Mouse (Mus musculus) kidney, postnatal 0 days (tissue): ENCODE data around the gene Slit3. TPM values are rescaled to one million over a fixed set of nuclear protein-coding genes. Genes with fewer than 3 reads are reported as not detected.

Experiments
- ATAC-seq: fragments of 200-750 bp; cut with Nextera tagmentation; replicated peaks from 2 replicates; pipeline ENCODE4 v1.8.0; 2017; ENCODE audit warnings: low read depth, moderate number of reproducible peaks, moderate TSS enrichment, moderate library complexity; ENCODE audit not compliant: low FRiP score
- DNase-seq: peaks from one replicate; pipeline ENCODE4 v3.0.0-alpha.2; 2016; ENCODE audit warnings: low spot score
- H3K27ac ChIP-seq: fragments of 300-500 bp; sonication (generic); 2 replicates; pipeline ENCODE4 v1.5.1; 2014; ENCODE audit warnings: mild to moderate bottlenecking
- H3K27me3 ChIP-seq: fragments of 300-500 bp; sonication (generic); 2 replicates; pipeline ENCODE4 v1.6.1; 2014; ENCODE audit warnings: low read length, mixed read lengths; ENCODE audit not compliant: insufficient read depth
- H3K36me3 ChIP-seq: fragments of 300-500 bp; sonication (generic); 2 replicates; pipeline ENCODE4 v1.6.1; 2014; ENCODE audit warnings: low read length, mixed read lengths; ENCODE audit not compliant: insufficient read depth
- H3K4me1 ChIP-seq: fragments of 300-500 bp; sonication (generic); replicated peaks from 2 replicates; pipeline ENCODE4 v1.6.1; 2014; ENCODE audit warnings: antibody characterized with exemption, low read length, mixed read lengths; ENCODE audit not compliant: insufficient read depth
- H3K4me2 ChIP-seq: fragments of 300-500 bp; sonication (generic); 2 replicates; pipeline ENCODE4 v1.6.1; 2014; ENCODE audit warnings: mild to moderate bottlenecking, low read length, moderate library complexity, mixed read lengths
- H3K4me3 ChIP-seq: fragments of 300-500 bp; sonication (generic); replicated peaks from 2 replicates; pipeline ENCODE4 v1.5.1; 2014; ENCODE audit warnings: low read depth, low read length
- H3K9ac ChIP-seq: fragments of 300-500 bp; sonication (generic); 2 replicates; pipeline ENCODE4 v1.6.1; 2014; ENCODE audit warnings: low read depth, low read length
- H3K9me3 ChIP-seq: fragments of 300-500 bp; sonication (generic); replicated peaks from 2 replicates; pipeline ENCODE4 v1.6.1; 2016; ENCODE audit warnings: low read length, inconsistent platforms, mixed read lengths
- CTCF ChIP-seq: IDR thresholded peaks from 2 replicates; pipeline ENCODE4 v1.5.1; 2016; ENCODE audit warnings: antibody characterized with exemption, low read depth, mild to moderate bottlenecking, moderate library complexity
- WGBS: fragments of 180-500 bp; shearing (Covaris S2); extraction: QIAGEN DNeasy Blood & Tissue Kit; methylation state at CpG from one replicate; pipeline ENCODE4 v1.1.7; 2014; 5-methylcytosine and 5-hydroxymethylcytosine counted together
- polyA plus RNA-seq: library from polyadenylated mRNA; unstranded; fragments of >200 nt; fragmentation: Nextera tagmentation; extraction: Ambion mirVana; gene quantifications from 2 replicates; pipeline ENCODE4 v1.2.1, GENCODE M21; 2015

Slit3 gene
- polyA plus RNA-seq, 1 experiment from 2014 or later: 6.6 TPM

DNA sequence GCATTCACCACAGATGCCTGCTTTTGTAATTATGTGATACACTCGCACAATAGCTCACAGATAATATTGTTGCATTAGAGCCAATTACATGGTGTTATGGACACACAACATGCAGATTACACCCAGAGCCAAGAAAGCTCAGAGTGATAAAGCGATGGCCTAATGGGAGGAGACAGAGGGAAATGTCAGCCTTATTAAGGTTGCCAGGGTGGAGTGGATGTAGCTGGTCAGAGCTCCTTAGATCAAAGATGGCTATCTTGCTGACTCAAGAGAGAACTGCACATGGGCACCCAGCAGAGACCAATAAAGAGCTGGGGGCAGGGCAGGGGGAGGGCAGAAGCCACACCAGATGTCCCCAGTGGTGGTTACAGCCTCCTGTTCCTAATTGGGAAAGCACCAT lies 437.3 kb downstream of the Slit3 start:
- Histone ChIP-seq H3K9ac (no peak overlapping the region), H3K36me3 (no peaks in the 10 kb centered on the region), H3K27me3 (no peaks in the 10 kb centered on the region), H3K4me2 (no peak overlapping the region), H3K4me3 (no peak overlapping the region), H3K4me1 (no peaks in the 10 kb centered on the region), H3K9me3 (no peaks in the 10 kb centered on the region), H3K27ac (no peak overlapping the region)
- no peak for TF ChIP-seq CTCF
- WGBS: 97% methylated on average over 2 of the region's 2 CpGs
- ATAC-seq (no peak), DNase-seq (no peak)

DNA sequence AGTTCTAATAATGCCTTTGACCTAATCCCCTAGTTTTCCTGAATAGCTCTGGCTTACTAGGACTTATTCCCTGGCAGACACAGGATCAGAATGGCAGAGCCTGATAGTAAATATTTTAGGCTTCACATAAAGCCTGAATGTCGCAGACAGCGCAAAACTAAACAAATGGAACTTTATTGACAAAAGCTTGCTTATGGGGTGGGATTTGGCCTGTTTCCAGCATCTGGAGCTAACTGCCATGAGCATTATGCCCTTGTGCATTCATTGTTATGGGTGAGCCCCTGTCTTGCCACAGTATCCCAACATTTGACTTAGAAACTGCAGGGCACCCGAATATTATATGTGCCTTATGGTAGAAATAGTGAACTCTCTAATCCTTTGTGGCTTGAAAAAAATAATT lies 438.4 kb downstream of the Slit3 start:
- WGBS: 91% methylated on average over 3 of the region's 3 CpGs
- ATAC-seq (no peak), DNase-seq (no peak)
- no peak for TF ChIP-seq CTCF
- Histone ChIP-seq H3K27me3 (no peaks in the 10 kb centered on the region), H3K4me2 (no peak overlapping the region), H3K27ac (no peak overlapping the region), H3K4me1 (no peaks in the 10 kb centered on the region), H3K9me3 (no peaks in the 10 kb centered on the region), H3K9ac (no peak overlapping the region), H3K4me3 (no peak overlapping the region), H3K36me3 (no peaks in the 10 kb centered on the region)

DNA sequence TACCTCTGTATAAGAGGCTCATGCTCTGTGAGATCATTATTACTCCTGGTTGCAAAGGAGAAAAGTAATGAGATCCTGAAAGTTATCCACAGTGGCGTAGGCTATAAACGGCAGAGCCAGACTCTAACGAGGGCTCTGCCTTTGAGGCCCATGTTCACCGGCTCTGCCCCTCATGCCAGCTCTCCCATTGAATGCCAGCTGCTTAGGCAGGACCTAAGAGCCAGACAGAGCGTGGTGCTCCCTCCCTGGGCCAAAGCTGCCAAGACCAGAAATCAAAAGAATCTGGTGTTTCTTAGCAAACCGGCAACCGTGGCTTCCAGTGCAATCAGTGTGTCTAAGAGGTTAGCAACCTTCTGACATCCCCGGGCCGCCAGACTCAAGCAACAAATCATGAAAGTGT lies 440.7 kb downstream of the Slit3 start:
- H3K4me1 ChIP-seq: no peaks in the 10 kb centered on the region; the same call in 1 of the 2 replicates
- no peak overlapping the region for H3K4me2 ChIP-seq
- H3K27ac ChIP-seq: no peak overlapping the region
- DNase-seq: peak; percentile 38
- 27% methylated on average over 9 of the region's 9 CpGs for WGBS
- no peaks in the 10 kb centered on the region for H3K9me3 ChIP-seq
- TF ChIP-seq CTCF: no peak
- H3K9ac ChIP-seq: no peak overlapping the region
- H3K27me3 ChIP-seq: no peaks in the 10 kb centered on the region
- no peak for ATAC-seq
- no peaks in the 10 kb centered on the region for H3K36me3 ChIP-seq
- H3K4me3 ChIP-seq: no peak overlapping the region

DNA sequence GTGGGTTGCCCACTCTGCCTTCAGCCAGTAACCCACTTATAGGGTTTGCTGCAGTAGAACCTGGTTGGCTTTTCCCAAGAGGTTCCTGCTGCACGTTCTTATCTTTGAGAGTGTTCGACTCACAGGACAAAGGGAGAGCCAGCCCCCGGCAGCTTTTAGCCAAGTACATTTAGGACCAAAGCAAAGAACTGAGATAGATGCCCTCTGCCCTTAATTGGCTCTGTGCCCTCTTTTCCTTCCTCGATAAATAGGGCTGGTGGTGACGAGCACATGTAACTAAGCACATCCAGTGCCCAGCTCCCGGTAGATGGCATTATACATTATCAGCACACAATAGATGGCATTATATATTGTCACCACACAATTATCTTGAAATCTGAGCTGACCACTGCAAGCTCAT lies 444.3 kb downstream of the Slit3 start:
- H3K9me3 ChIP-seq: no peaks in the 10 kb centered on the region
- 28% methylated on average over 6 of the region's 6 CpGs for WGBS
- H3K4me3 ChIP-seq: no peak overlapping the region
- DNase-seq: no peak
- no peaks in the 10 kb centered on the region; the same call in 1 of the 2 replicates for H3K4me1 ChIP-seq
- H3K9ac ChIP-seq: no peak overlapping the region
- H3K36me3 ChIP-seq: no peaks in the 10 kb centered on the region
- no peaks in the 10 kb centered on the region for H3K27me3 ChIP-seq
- no peak overlapping the region for H3K27ac ChIP-seq
- ATAC-seq: no peak
- H3K4me2 ChIP-seq: no peak overlapping the region
- TF ChIP-seq CTCF: no peak

DNA sequence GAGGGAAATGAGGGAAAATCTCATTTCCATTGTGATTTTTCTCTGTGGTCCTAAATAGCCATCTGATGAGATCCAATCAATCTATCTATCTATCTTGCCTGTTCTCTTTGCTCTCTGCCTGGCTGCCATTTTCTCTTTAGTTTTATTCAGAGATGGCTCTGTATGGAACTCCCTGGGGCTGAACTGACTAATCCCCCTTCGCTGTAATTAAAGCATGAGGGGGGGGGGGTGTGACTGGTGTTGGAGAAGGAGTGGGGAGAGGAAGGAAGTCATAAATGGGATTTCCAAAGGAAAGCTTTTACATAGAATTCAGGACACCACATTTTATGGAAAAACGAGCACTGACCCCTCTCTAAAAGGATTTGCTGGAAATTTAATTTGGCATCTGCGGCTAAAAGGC lies 445.7 kb downstream of the Slit3 start:
- H3K4me2 ChIP-seq: no peak overlapping the region
- H3K27me3 ChIP-seq: no peaks in the 10 kb centered on the region
- H3K4me3 ChIP-seq: no peak overlapping the region
- WGBS: 55% methylated on average over 3 of the region's 3 CpGs
- no peak overlapping the region for H3K9ac ChIP-seq
- no peak overlapping the region for H3K27ac ChIP-seq
- ATAC-seq: no peak
- H3K9me3 ChIP-seq: no peaks in the 10 kb centered on the region
- TF ChIP-seq CTCF: no peak
- no peaks in the 10 kb centered on the region; the same call in 1 of the 2 replicates for H3K4me1 ChIP-seq
- no peak for DNase-seq
- H3K36me3 ChIP-seq: no peaks in the 10 kb centered on the region

DNA sequence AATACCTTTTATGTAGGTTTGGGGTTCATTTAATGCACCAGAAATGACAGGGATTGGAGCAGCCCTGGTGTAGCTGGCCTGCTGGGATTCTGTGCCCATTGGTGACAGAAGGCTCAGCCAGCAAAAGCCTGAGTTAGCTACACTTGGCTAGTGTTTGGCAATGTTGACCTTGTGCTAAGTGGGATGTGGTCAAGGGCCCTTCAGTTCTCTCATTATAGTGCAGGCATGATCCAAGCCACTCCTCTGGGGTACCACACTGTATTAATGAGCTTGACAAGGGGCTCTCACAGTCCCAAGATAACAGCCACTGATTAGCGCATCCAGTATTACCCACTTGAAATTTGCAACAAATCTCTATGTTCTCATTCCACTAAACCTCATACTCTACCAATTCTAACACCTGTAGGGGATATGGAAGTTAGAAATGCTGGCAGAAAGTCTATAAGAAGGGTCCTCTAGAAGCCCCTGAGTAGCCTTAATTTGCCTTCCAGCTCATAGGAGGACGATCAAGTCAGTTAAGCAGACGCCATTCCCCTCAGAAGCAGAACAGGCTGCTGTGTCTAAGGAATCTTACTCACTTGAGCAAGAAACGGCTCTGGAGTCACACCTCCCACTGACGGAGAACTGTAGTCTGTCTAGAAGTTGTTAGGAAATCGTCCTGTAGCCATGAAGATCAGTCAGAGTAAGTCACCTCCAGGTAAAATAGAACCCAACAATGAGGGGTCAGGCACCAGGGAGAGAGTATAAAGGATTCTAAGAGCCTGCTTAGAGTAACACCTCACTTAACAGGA lies 448.3 kb downstream of the Slit3 start:
- Histone ChIP-seq H3K9ac (no peak overlapping the region), H3K4me2 (no peak overlapping the region), H3K4me3 (no peak overlapping the region), H3K4me1 (no peaks in the 10 kb centered on the region; the same call in 1 of the 2 replicates), H3K9me3 (no peaks in the 10 kb centered on the region), H3K27me3 (no peaks in the 10 kb centered on the region), H3K36me3 (no peaks in the 10 kb centered on the region), H3K27ac (no peak overlapping the region)
- WGBS: 67% methylated on average over 6 of the region's 6 CpGs
- DNase-seq (no peak), ATAC-seq (no peak)
- TF ChIP-seq CTCF: no peak
